Mouse (Mus musculus): Measurements from ENCODE around the gene Hnrnpl. TPM values are rescaled to one million over a fixed set of nuclear protein-coding genes. Genes with fewer than 3 reads are reported as not detected.

Hnrnpl gene
- total and polyA plus RNA-seq, 3 experiments = 192 to 208 (median 206) TPM

- Histone ChIP-seq H3K4me1 (ENCODE audit: control insufficient read depth, insufficient read depth, low read length) (peaks cover 5% of the 10 kb centered on the region), H3K36me3 (ENCODE audit: control insufficient read depth, insufficient read depth, low read length) (no peaks in the 10 kb centered on the region), H3K27ac (no peak overlapping the region), H3K9ac (ENCODE audit: low read depth, low read length) (no peak overlapping the region), H3K4me3 (no peak overlapping the region), H3K79me2 (replicated peaks; ENCODE audit: control insufficient read depth, insufficient read depth, low read length) (no peaks in the 10 kb centered on the region), H3K27me3 (ENCODE audit: control insufficient read depth, insufficient read depth, low read length) (no peaks in the 10 kb centered on the region)
- no peak for DNase-seq
- TF ChIP-seq EP300 (IDR thresholded peaks at IDR 0.05; ENCODE audit: insufficient read depth, low read depth, low read length) (no peak), CTCF (IDR thresholded peaks at IDR 0.05) (no peak), POLR2A (IDR thresholded peaks at IDR 0.05; ENCODE audit: insufficient read depth, low read depth, low read length) (no peak)
- intact Hi-C loops (cut with DNase I) = no loop called here
These were observed 16.6 kb upstream of the Hnrnpl start for GRCm38 (mm10) chr7:28791706-28792105.

GRCm38 (mm10) chr7:28792391-28793185, 15.8 kb upstream of the Hnrnpl start:
- no peaks in the 10 kb centered on the region for H3K36me3 ChIP-seq (ENCODE audit: control insufficient read depth, insufficient read depth, low read length)
- intact Hi-C loops (cut with DNase I) = no loop called here
- no peak for TF ChIP-seq EP300 (IDR thresholded peaks at IDR 0.05; ENCODE audit: insufficient read depth, low read depth, low read length)
- no peak for TF ChIP-seq POLR2A (IDR thresholded peaks at IDR 0.05; ENCODE audit: insufficient read depth, low read depth, low read length)
- no peak for TF ChIP-seq CTCF (IDR thresholded peaks at IDR 0.05)
- DNase-seq = no peak
- no peaks in the 10 kb centered on the region for H3K27me3 ChIP-seq (ENCODE audit: control insufficient read depth, insufficient read depth, low read length)
- peaks cover 5% of the 10 kb centered on the region for H3K4me1 ChIP-seq (ENCODE audit: control insufficient read depth, insufficient read depth, low read length)
- H3K79me2 ChIP-seq (replicated peaks; ENCODE audit: control insufficient read depth, insufficient read depth, low read length) = no peaks in the 10 kb centered on the region
- H3K4me3 ChIP-seq = no peak overlapping the region
- no peak overlapping the region for H3K27ac ChIP-seq
- H3K9ac ChIP-seq (ENCODE audit: low read depth, low read length) = no peak overlapping the region
- whole genome bisulfite sequencing = 74% methylated on average over 14 of the region's 14 CpGs

- no peak for TF ChIP-seq EP300 (IDR thresholded peaks at IDR 0.05; ENCODE audit: insufficient read depth, low read depth, low read length)
- TF ChIP-seq CTCF (IDR thresholded peaks at IDR 0.05) = peak; percentile 73
- no peaks in the 10 kb centered on the region for H3K79me2 ChIP-seq (replicated peaks; ENCODE audit: control insufficient read depth, insufficient read depth, low read length)
- 39% methylated on average over 2 of the region's 2 CpGs for WGBS
- H3K27me3 ChIP-seq (ENCODE audit: control insufficient read depth, insufficient read depth, low read length) = no peaks in the 10 kb centered on the region
- intact Hi-C loops (cut with DNase I) = no loop called here
- H3K9ac ChIP-seq (ENCODE audit: low read depth, low read length) = no peak overlapping the region
- H3K4me1 ChIP-seq (ENCODE audit: control insufficient read depth, insufficient read depth, low read length) = peaks cover 5% of the 10 kb centered on the region
- DNase-seq = no peak
- H3K4me3 ChIP-seq = no peak overlapping the region
- no peak overlapping the region for H3K27ac ChIP-seq
- H3K36me3 ChIP-seq (ENCODE audit: control insufficient read depth, insufficient read depth, low read length) = no peaks in the 10 kb centered on the region
These were observed 14.5 kb upstream of the Hnrnpl start for GRCm38 (mm10) chr7:28793834-28794233.

- H3K27me3 ChIP-seq (ENCODE audit: control insufficient read depth, insufficient read depth, low read length) = no peaks in the 10 kb centered on the region
- DNase-seq = no peak
- peaks cover 2% of the 10 kb centered on the region for H3K4me1 ChIP-seq (ENCODE audit: control insufficient read depth, insufficient read depth, low read length)
- 67% methylated on average over 3 of the region's 3 CpGs for WGBS
- TF ChIP-seq CTCF (IDR thresholded peaks at IDR 0.05) = no peak
- TF ChIP-seq POLR2A (IDR thresholded peaks at IDR 0.05; ENCODE audit: insufficient read depth, low read depth, low read length) = no peak
- no peak for TF ChIP-seq EP300 (IDR thresholded peaks at IDR 0.05; ENCODE audit: insufficient read depth, low read depth, low read length)
- no peak overlapping the region for H3K27ac ChIP-seq
- intact Hi-C loops (cut with DNase I) = no loop called here
- H3K9ac ChIP-seq (ENCODE audit: low read depth, low read length) = no peak overlapping the region
- H3K79me2 ChIP-seq (replicated peaks; ENCODE audit: control insufficient read depth, insufficient read depth, low read length) = no peaks in the 10 kb centered on the region
- H3K4me3 ChIP-seq = no peak overlapping the region
- H3K36me3 ChIP-seq (ENCODE audit: control insufficient read depth, insufficient read depth, low read length) = no peaks in the 10 kb centered on the region
These were observed 13.8 kb upstream of the Hnrnpl start for GRCm38 (mm10) chr7:28794496-28794895.

DNA sequence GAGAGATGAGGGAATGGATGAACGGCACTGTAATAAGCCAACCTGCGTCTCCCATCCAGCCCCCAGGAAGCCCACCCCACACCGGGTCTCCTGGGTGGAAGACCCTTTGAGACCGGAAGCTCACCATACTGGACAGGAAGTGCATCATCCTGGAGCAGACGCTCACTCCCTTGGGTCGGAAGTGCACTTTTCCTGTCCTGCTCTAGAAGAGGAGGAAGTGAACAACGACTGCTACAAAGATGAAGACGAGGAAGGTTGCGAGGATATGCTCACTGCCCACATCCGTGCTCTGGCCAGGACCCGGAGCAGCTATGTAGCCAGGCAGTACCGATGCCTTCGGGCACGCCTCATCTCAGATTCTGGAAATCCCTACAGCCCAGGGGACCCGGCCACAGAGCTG, 12.5 kb upstream of the Hnrnpl start:
- 35% methylated on average over 15 of the region's 15 CpGs for WGBS
- Histone ChIP-seq H3K9ac (ENCODE audit: low read depth, low read length) (peak overlapping the region; percentile 50), H3K4me3 (peak overlapping the region; percentile 45), H3K4me1 (ENCODE audit: control insufficient read depth, insufficient read depth, low read length) (peaks cover 2% of the 10 kb centered on the region), H3K79me2 (replicated peaks; ENCODE audit: control insufficient read depth, insufficient read depth, low read length) (no peaks in the 10 kb centered on the region), H3K36me3 (ENCODE audit: control insufficient read depth, insufficient read depth, low read length) (no peaks in the 10 kb centered on the region), H3K27ac (peak overlapping the region; percentile 80), H3K27me3 (ENCODE audit: control insufficient read depth, insufficient read depth, low read length) (no peaks in the 10 kb centered on the region)
- DNase-seq = peak in 1 of 2 experiments; percentile 48
- TF ChIP-seq CTCF (IDR thresholded peaks at IDR 0.05) = no peak
- 0 out of 2 replicates have a peak, but pooled peaks have one; percentile 47 for TF ChIP-seq EP300 (IDR thresholded peaks at IDR 0.05; ENCODE audit: insufficient read depth, low read depth, low read length)
- peak; percentile 63 for TF ChIP-seq POLR2A (IDR thresholded peaks at IDR 0.05; ENCODE audit: insufficient read depth, low read depth, low read length)
- intact Hi-C loops (cut with DNase I) = loop anchor here (1.0 to 2.0 kb wide), 3 partner anchors 15 to 71 kb away; no protein-coding TSS in a partner anchor

DNA sequence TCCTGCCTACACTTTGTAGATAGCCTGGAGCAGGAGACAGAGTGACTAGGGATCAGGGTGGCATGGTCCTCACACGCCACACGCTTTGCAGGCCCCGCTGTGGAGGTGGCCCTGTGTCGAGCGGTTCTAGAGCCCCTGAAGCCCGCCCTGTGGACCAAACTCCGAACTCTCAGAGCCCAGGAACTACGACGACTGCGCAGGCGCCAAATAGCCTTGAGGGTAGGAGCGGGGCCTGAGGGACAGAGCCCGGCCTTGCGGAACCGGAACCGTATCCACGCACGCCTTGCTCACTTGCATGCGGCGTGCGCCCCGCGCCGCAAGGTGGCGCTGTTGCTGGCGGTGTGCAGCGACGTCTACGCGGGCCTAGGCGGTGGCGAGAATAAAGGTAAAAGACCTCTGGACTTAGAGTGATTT, 11.8 kb upstream of the Hnrnpl start:
- TF ChIP-seq POLR2A (IDR thresholded peaks at IDR 0.05; ENCODE audit: insufficient read depth, low read depth, low read length) = peak; percentile 55
- no peak for TF ChIP-seq CTCF (IDR thresholded peaks at IDR 0.05)
- peak; percentile 92; the same call in 1 of the 2 replicates for TF ChIP-seq EP300 (IDR thresholded peaks at IDR 0.05; ENCODE audit: insufficient read depth, low read depth, low read length)
- Histone ChIP-seq H3K9ac (ENCODE audit: low read depth, low read length) (peak overlapping the region; percentile 50), H3K4me1 (ENCODE audit: control insufficient read depth, insufficient read depth, low read length) (peaks cover 2% of the 10 kb centered on the region), H3K4me3 (peak overlapping the region; percentile 45), H3K36me3 (ENCODE audit: control insufficient read depth, insufficient read depth, low read length) (no peaks in the 10 kb centered on the region), H3K79me2 (replicated peaks; ENCODE audit: control insufficient read depth, insufficient read depth, low read length) (no peaks in the 10 kb centered on the region), H3K27me3 (ENCODE audit: control insufficient read depth, insufficient read depth, low read length) (no peaks in the 10 kb centered on the region), H3K27ac (peak overlapping the region; percentile 80)
- peak; percentile 90 for DNase-seq
- intact Hi-C loops (cut with DNase I) = loop anchor here (1.0 to 2.0 kb wide), 3 partner anchors 16 to 71 kb away; no protein-coding TSS in a partner anchor
- WGBS = 13% methylated on average over 32 of the region's 32 CpGs

All from heart, adult 2 months (tissue).